Mouse (Mus musculus): ENCODE measurements at regions not wholly inside any gene's neighbourhood (a gene's known extent, or its start where the extent isn't known, plus 50 kb on each side); places are given as distances from the start of the nearest gene placed in this dataset.

DNA sequence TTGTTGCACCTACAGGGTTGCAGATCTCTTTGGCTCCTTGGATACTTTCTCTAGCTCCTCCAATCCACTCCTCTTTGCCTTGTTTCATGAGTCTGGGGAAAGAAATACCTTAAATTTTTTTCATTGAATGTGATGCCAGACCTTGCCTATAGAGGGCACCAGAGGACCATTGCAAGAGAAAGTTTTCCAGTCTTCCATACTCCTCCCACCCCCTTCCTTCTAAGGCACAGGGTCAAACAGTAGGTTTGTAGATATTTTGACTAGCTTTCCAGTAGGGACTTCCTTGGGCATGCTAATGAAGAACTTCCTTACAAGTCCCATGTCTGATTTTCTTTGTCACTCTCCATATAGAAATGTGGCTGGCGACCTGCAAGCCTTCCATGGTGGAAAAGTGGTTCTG is 379.3 kb upstream of the Fam98a start:
- TF ChIP-seq CTCF (IDR thresholded peaks at IDR 0.05; ENCODE audit: control insufficient read depth, insufficient read depth, insufficient replicate concordance, low read depth, low read length): peak; percentile 19; the same call in 1 of the 2 replicates
- no peak for TF ChIP-seq POLR2A (IDR thresholded peaks at IDR 0.05; ENCODE audit: control insufficient read depth, low read depth, low read length)

All from testis, adult 2 months (tissue).